Mouse (Mus musculus): ENCODE data around the gene Cbarp. TPM values are rescaled to one million over a fixed set of nuclear protein-coding genes. Genes with fewer than 3 reads are reported as not detected.
A peak's percentile ranks its signal among the peaks of the same experiment; 100 is the strongest.

Gene Cbarp
- polyA plus RNA-seq, 1 experiment from 2014 or later = 4.0 TPM

DNA sequence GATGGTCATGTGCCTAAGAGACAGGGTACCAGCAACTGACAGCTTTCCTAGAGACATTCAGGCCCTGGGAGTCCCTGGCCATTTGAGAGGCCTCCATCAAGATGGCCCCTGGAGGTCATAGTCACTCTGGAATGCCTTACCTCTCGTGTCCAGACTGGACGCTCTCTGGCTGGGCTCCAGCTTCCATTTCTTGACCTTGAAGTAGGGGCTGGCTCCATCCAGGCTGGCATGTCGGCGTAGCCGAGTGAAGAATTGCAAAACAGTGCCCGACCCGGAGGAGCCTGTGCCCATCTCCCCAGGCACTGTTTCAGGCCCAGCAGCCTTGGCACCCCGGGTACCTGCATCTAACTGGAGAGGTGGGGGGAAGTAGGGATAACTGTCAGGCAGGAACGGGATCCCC lies 6.2 kb downstream of the Cbarp start:
- Histone ChIP-seq H3K36me3 (peaks cover 55% of the 10 kb centered on the region), H3K4me1 (peaks cover 75% of the 10 kb centered on the region), H3K9me3 (no peaks in the 10 kb centered on the region), H3K4me3 (no peak overlapping the region), H3K27me3 (ENCODE audit: insufficient read depth, poor library complexity, severe bottlenecking) (peaks cover 67% of the 10 kb centered on the region), H3K27ac (no peak overlapping the region; the same call in 1 of the 2 replicates)
- WGBS = 85% methylated on average over 9 of the region's 9 CpGs
- no peak for DNase-seq (ENCODE audit: low spot score)

GRCm38 (mm10) chr10:80133226-80133849 lies 7.3 kb downstream of the Cbarp start:
- WGBS = 75% methylated on average over 8 of the region's 8 CpGs
- Histone ChIP-seq H3K36me3 (peaks cover 66% of the 10 kb centered on the region), H3K27ac (no peak overlapping the region), H3K4me1 (peaks cover 65% of the 10 kb centered on the region), H3K27me3 (ENCODE audit: insufficient read depth, poor library complexity, severe bottlenecking) (peaks cover 60% of the 10 kb centered on the region), H3K9me3 (no peaks in the 10 kb centered on the region), H3K4me3 (no peak overlapping the region)
- no peak for DNase-seq (ENCODE audit: low spot score)

GRCm38 (mm10) chr10:80131952-80132350 lies 8.7 kb downstream of the Cbarp start:
- Histone ChIP-seq H3K9me3 (no peaks in the 10 kb centered on the region), H3K27ac (peak overlapping the region; percentile 43), H3K36me3 (peaks cover 80% of the 10 kb centered on the region), H3K4me1 (peaks cover 51% of the 10 kb centered on the region), H3K4me3 (peak overlapping the region; percentile 48), H3K27me3 (ENCODE audit: insufficient read depth, poor library complexity, severe bottlenecking) (peaks cover 46% of the 10 kb centered on the region)
- 49% methylated on average over 27 of the region's 27 CpGs for WGBS
- DNase-seq (ENCODE audit: low spot score) = no peak

GRCm38 (mm10) chr10:80131316-80131951 lies 9.2 kb downstream of the Cbarp start:
- H3K4me3 ChIP-seq = peak overlapping the region; percentile 48
- DNase-seq (ENCODE audit: low spot score) = no peak
- WGBS = 17% methylated on average over 55 of the region's 55 CpGs
- H3K27me3 ChIP-seq (ENCODE audit: insufficient read depth, poor library complexity, severe bottlenecking) = peaks cover 41% of the 10 kb centered on the region
- peaks cover 46% of the 10 kb centered on the region for H3K4me1 ChIP-seq
- peaks cover 85% of the 10 kb centered on the region for H3K36me3 ChIP-seq
- H3K27ac ChIP-seq = peak overlapping the region; percentile 43
- H3K9me3 ChIP-seq = no peaks in the 10 kb centered on the region

- peaks cover 32% of the 10 kb centered on the region for H3K27me3 ChIP-seq (ENCODE audit: insufficient read depth, poor library complexity, severe bottlenecking)
- no peak overlapping the region for H3K27ac ChIP-seq
- DNase-seq (ENCODE audit: low spot score) = no peak
- 84% methylated on average over 18 of the region's 18 CpGs for WGBS
- no peaks in the 10 kb centered on the region for H3K9me3 ChIP-seq
- H3K4me3 ChIP-seq = peak overlapping the region; percentile 48; the same call in 1 of the 2 replicates
- peaks cover 89% of the 10 kb centered on the region for H3K36me3 ChIP-seq
- H3K4me1 ChIP-seq = peaks cover 42% of the 10 kb centered on the region
These were observed 10.1 kb downstream of the Cbarp start for GRCm38 (mm10) chr10:80130403-80131031.

DNA sequence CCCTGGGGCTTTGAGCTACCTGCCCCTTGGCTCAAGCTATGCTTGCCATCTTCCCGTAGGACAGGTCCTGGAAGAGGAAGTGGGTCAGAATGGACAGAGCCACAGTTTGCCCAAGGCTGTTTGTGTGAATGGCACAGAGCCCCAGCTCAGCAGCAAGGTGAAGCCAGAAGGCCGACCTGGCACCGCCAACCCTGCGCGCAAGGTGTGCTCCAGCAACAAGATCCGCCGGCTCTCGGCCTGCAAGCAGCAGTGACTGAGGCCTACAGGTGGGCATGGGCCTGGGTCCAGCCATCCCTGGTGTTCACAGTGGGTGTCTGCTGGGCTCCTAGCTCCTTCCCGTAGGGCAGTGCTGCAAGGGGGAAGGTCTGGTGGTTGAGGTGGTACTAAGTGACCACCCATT lies 10.8 kb downstream of the Cbarp start:
- peaks cover 25% of the 10 kb centered on the region for H3K27me3 ChIP-seq (ENCODE audit: insufficient read depth, poor library complexity, severe bottlenecking)
- DNase-seq (ENCODE audit: low spot score) = no peak
- H3K36me3 ChIP-seq = peaks cover 93% of the 10 kb centered on the region
- WGBS = 94% methylated on average over 9 of the region's 9 CpGs
- peak overlapping the region; percentile 22; the same call in 1 of the 2 replicates for H3K4me3 ChIP-seq
- no peak overlapping the region for H3K27ac ChIP-seq
- peaks cover 43% of the 10 kb centered on the region for H3K4me1 ChIP-seq
- H3K9me3 ChIP-seq = no peaks in the 10 kb centered on the region

GRCm38 (mm10) chr10:80127920-80128319 lies 12.7 kb downstream of the Cbarp start:
- WGBS = 95% methylated on average over 8 of the region's 8 CpGs
- peaks cover 49% of the 10 kb centered on the region for H3K4me1 ChIP-seq
- H3K27ac ChIP-seq = no peak overlapping the region
- H3K27me3 ChIP-seq (ENCODE audit: insufficient read depth, poor library complexity, severe bottlenecking) = peaks cover 12% of the 10 kb centered on the region; the same call in 1 of the 2 replicates
- no peaks in the 10 kb centered on the region for H3K9me3 ChIP-seq
- H3K4me3 ChIP-seq = no peak overlapping the region
- H3K36me3 ChIP-seq = peaks cover 99% of the 10 kb centered on the region
- no peak for DNase-seq (ENCODE audit: low spot score)

GRCm38 (mm10) chr10:80123932-80124562 lies 16.6 kb downstream of the Cbarp start:
- Histone ChIP-seq H3K9me3 (no peaks in the 10 kb centered on the region), H3K27ac (peak overlapping the region; percentile 25; the same call in 1 of the 2 replicates), H3K36me3 (peaks cover 97% of the 10 kb centered on the region), H3K27me3 (ENCODE audit: insufficient read depth, poor library complexity, severe bottlenecking) (no peaks in the 10 kb centered on the region), H3K4me3 (peak overlapping the region; percentile 19; the same call in 1 of the 2 replicates), H3K4me1 (peaks cover 36% of the 10 kb centered on the region)
- 83% methylated on average over 9 of the region's 9 CpGs for WGBS
- no peak for DNase-seq (ENCODE audit: low spot score)

DNA sequence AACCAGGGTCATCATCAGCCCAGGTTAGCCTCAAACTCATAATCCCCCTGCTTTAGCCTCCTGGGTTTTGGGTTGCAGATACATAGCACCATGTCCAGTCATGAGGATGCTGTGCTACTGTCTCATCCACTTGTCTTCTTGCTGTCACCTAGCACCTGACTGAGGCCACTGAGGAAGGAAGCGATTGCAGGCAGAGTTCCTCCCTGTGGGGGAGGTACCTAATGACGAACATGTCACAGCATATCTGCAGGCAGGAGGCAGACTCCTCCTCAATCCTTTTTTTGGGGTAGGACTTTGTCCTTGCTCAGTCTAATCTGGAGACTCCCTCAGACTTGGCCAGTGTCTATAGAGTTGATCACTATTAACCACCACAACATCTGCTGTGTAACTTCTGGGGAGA lies 19.0 kb downstream of the Cbarp start:
- no peaks in the 10 kb centered on the region for H3K9me3 ChIP-seq
- H3K27ac ChIP-seq = no peak overlapping the region
- peaks cover 58% of the 10 kb centered on the region for H3K4me1 ChIP-seq
- peaks cover 88% of the 10 kb centered on the region for H3K36me3 ChIP-seq
- H3K27me3 ChIP-seq (ENCODE audit: insufficient read depth, poor library complexity, severe bottlenecking) = no peaks in the 10 kb centered on the region
- no peak for DNase-seq (ENCODE audit: low spot score)
- H3K4me3 ChIP-seq = no peak overlapping the region
- WGBS = 75% methylated on average over 2 of the region's 2 CpGs

- Histone ChIP-seq H3K27ac (no peak overlapping the region), H3K36me3 (peaks cover 73% of the 10 kb centered on the region), H3K4me1 (peaks cover 58% of the 10 kb centered on the region), H3K27me3 (ENCODE audit: insufficient read depth, poor library complexity, severe bottlenecking) (no peaks in the 10 kb centered on the region), H3K4me3 (peak overlapping the region; percentile 19; the same call in 1 of the 2 replicates), H3K9me3 (no peaks in the 10 kb centered on the region)
- no peak for DNase-seq (ENCODE audit: low spot score)
- WGBS = 84% methylated on average over 2 of the region's 2 CpGs
These were observed 20.5 kb downstream of the Cbarp start for GRCm38 (mm10) chr10:80120146-80120545.

GRCm38 (mm10) chr10:80118552-80118951 lies 22.1 kb downstream of the Cbarp start:
- peak overlapping the region; percentile 93 for H3K4me3 ChIP-seq
- H3K9me3 ChIP-seq = no peaks in the 10 kb centered on the region
- H3K27me3 ChIP-seq (ENCODE audit: insufficient read depth, poor library complexity, severe bottlenecking) = no peaks in the 10 kb centered on the region
- H3K4me1 ChIP-seq = peaks cover 53% of the 10 kb centered on the region
- peaks cover 58% of the 10 kb centered on the region for H3K36me3 ChIP-seq
- WGBS = 80% methylated on average over 6 of the region's 6 CpGs
- DNase-seq (ENCODE audit: low spot score) = no peak
- H3K27ac ChIP-seq = no peak overlapping the region

DNA sequence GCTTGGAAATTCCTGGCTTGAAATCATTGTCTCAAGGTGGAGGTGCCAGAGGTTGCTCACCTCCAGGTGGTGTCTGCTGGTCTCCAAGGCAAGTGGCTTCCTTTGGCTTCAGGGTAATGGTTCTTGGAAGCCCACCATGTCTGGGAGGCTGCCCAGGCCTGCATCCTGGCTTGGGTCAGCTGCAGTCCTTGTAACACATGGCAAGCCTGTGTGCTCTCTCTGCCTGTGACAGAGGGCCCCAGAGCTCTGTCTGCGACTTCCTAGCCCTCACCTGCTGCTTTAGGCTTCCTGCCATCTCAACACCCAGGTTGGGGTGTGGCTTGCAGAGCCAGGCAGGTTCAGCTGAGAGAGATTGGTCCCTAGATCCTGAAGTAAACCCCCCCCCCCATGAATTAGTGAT lies 22.9 kb downstream of the Cbarp start:
- peak overlapping the region; percentile 96 for H3K27ac ChIP-seq
- 48% methylated on average over 1 of the region's 1 CpGs for WGBS

More for the DNA sequence above, 22.9 kb downstream of the Cbarp start:
- Histone ChIP-seq H3K36me3 (peaks cover 50% of the 10 kb centered on the region), H3K4me1 (peaks cover 49% of the 10 kb centered on the region), H3K27me3 (ENCODE audit: insufficient read depth, poor library complexity, severe bottlenecking) (no peaks in the 10 kb centered on the region), H3K4me3 (peak overlapping the region; percentile 93), H3K9me3 (no peaks in the 10 kb centered on the region)
- DNase-seq (ENCODE audit: low spot score) = no peak
